Mouse (Mus musculus): ENCODE data around the gene Gm7356. TPM values are rescaled to one million over a fixed set of nuclear protein-coding genes. Genes with fewer than 3 reads are reported as not detected.

Gene Gm7356
- polyA plus RNA-seq (2012): not detected in 2 replicates

GRCm38 (mm10) chr17:14003604-14004003 is at the start of gene Gm7356:
TSS of gene Gm7356 (minus strand) at chr17:14003704.

Other genes starting within 250 kb of the Gm7356 start
- gene Afdn, start 243.2 kb downstream of the Gm7356 start, polyA plus RNA-seq (2012): 8.3 and 16.9 TPM in 2 replicates
- 0.18 TPM in 1 of 2 replicates, not detected in the other for gene Tcte2, start 241.9 kb downstream of the Gm7356 start, polyA plus RNA-seq (2012)
- not detected in 2 replicates for gene Gm7168, start 55.3 kb downstream of the Gm7356 start, polyA plus RNA-seq (2012)
- gene Gm7358, start 55.8 kb upstream of the Gm7356 start, polyA plus RNA-seq (2012): not detected in 2 replicates
- not detected in 2 replicates for gene Dact2, start 200.6 kb upstream of the Gm7356 start, polyA plus RNA-seq (2012)